Mouse (Mus musculus) liver, postnatal 0 days (tissue): ENCODE data around the gene Gm9048.

Source experiments
- CTCF ChIP-seq: sonication (generic); IDR thresholded peaks from 2 replicates; pipeline ENCODE4 v1.5.1; 2016; ENCODE audit warnings: antibody characterized with exemption, low read depth
- EP300 ChIP-seq: IDR thresholded peaks from 2 replicates; pipeline ENCODE4 v1.6.1; 2016; ENCODE audit warnings: antibody characterized with exemption, low read depth, mild to moderate bottlenecking

- no peak for TF ChIP-seq CTCF
- TF ChIP-seq EP300: no peak
Measured at GRCm38 (mm10) chr10:118319024-118319423, 29.5 kb downstream of the Gm9048 start.
